Mouse (Mus musculus) embryonic facial prominence, embryonic 13.5 days (tissue): ENCODE data around the gene Mast4. TPM values are rescaled to one million over a fixed set of nuclear protein-coding genes. Genes with fewer than 3 reads are reported as not detected.

ENCODE experiments used
- ATAC-seq: fragments of 200-750 bp; cut with Nextera tagmentation; 2 replicates; pipeline ENCODE4 v1.8.0; 2017; ENCODE audit warnings: low read depth; ENCODE audit not compliant: insufficient number of reproducible peaks, insufficient read depth, low FRiP score, low TSS enrichment
- H3K27ac ChIP-seq: fragments of 300-500 bp; sonication (generic); 2 replicates; pipeline ENCODE4 v1.5.1; 2015; ENCODE audit warnings: moderate library complexity, mild to moderate bottlenecking, inconsistent platforms
- H3K27me3 ChIP-seq: fragments of 300-500 bp; sonication (generic); 2 replicates; pipeline ENCODE4 v1.6.1; 2015; ENCODE audit warnings: mild to moderate bottlenecking, inconsistent platforms
- H3K36me3 ChIP-seq: fragments of 300-500 bp; sonication (generic); 2 replicates; pipeline ENCODE4 v1.6.1; 2015; ENCODE audit warnings: mild to moderate bottlenecking, inconsistent platforms
- H3K4me1 ChIP-seq: fragments of 300-500 bp; sonication (generic); 2 replicates; pipeline ENCODE4 v1.6.1; 2015; ENCODE audit warnings: inconsistent platforms
- H3K4me2 ChIP-seq: fragments of 300-500 bp; sonication (generic); 2 replicates; pipeline ENCODE4 v1.6.1; 2015; ENCODE audit warnings: moderate library complexity, mild to moderate bottlenecking, inconsistent platforms
- H3K4me3 ChIP-seq: fragments of 300-500 bp; sonication (generic); 2 replicates; pipeline ENCODE4 v1.5.1; 2015; ENCODE audit warnings: mild to moderate bottlenecking, inconsistent platforms
- H3K9ac ChIP-seq: fragments of 300-500 bp; sonication (generic); 2 replicates; pipeline ENCODE4 v1.6.1; 2015; ENCODE audit warnings: mild to moderate bottlenecking, inconsistent platforms
- H3K9me3 ChIP-seq: fragments of 300-500 bp; sonication (generic); 2 replicates; pipeline ENCODE4 v1.6.1; 2016; ENCODE audit warnings: inconsistent platforms
- WGBS: fragments of 180-500 bp; shearing (Covaris S2); methylation state at CpG from one replicate; pipeline ENCODE4 v1.1.7; 2015; ENCODE audit warnings: mixed read lengths; 5-methylcytosine and 5-hydroxymethylcytosine counted together
- polyA plus RNA-seq: library from polyadenylated mRNA; unstranded; fragments of >200 nt; fragmentation: Nextera tagmentation; extraction: Ambion mirVana; gene quantifications from 2 replicates; pipeline ENCODE4 v1.2.1, GENCODE M21; 2015

The Mast4 gene
- polyA plus RNA-seq, 1 experiment from 2014 or later: 28.6 TPM

- Histone ChIP-seq H3K4me3 (peak overlapping the region; percentile 59), H3K27ac (no peak overlapping the region), H3K9ac (peak overlapping the region; percentile 71), H3K4me2 (peak overlapping the region; percentile 95), H3K27me3 (peaks cover 60% of the 10 kb centered on the region), H3K9me3 (0 out of 2 replicates have a peak, but pooled peaks cover 2% of the 10 kb centered on the region), H3K36me3 (no peaks in the 10 kb centered on the region), H3K4me1 (peaks cover 17% of the 10 kb centered on the region)
- ATAC-seq: 0 out of 2 replicates have a peak, but pooled peaks have one; percentile 8
- 1% methylated on average over 32 of the region's 32 CpGs for WGBS
Observed at GRCm38 (mm10) chr13:103334723-103335458, 594 bp upstream of the Mast4 start.

GRCm38 (mm10) chr13:103333601-103334391, 501 bp downstream of the Mast4 start:
- no peak overlapping the region for H3K27ac ChIP-seq
- no peaks in the 10 kb centered on the region for H3K9me3 ChIP-seq
- no peaks in the 10 kb centered on the region for H3K36me3 ChIP-seq
- H3K27me3 ChIP-seq: peaks cover 60% of the 10 kb centered on the region
- H3K9ac ChIP-seq: peak overlapping the region; percentile 71
- H3K4me3 ChIP-seq: peak overlapping the region; percentile 59
- ATAC-seq: peak; percentile 28
- under 1% methylated on average over 74 of the region's 74 CpGs for WGBS
- H3K4me2 ChIP-seq: peak overlapping the region; percentile 95
- H3K4me1 ChIP-seq: peaks cover 17% of the 10 kb centered on the region

- H3K27ac ChIP-seq: no peak overlapping the region
- H3K4me3 ChIP-seq: peak overlapping the region; percentile 59
- H3K4me1 ChIP-seq: peaks cover 17% of the 10 kb centered on the region
- peak overlapping the region; percentile 95 for H3K4me2 ChIP-seq
- WGBS: 3% methylated on average over 17 of the region's 17 CpGs
- H3K9ac ChIP-seq: peak overlapping the region; percentile 71
- peaks cover 60% of the 10 kb centered on the region for H3K27me3 ChIP-seq
- H3K9me3 ChIP-seq: no peaks in the 10 kb centered on the region
- H3K36me3 ChIP-seq: no peaks in the 10 kb centered on the region
- no peak for ATAC-seq
Observed at GRCm38 (mm10) chr13:103333153-103333552, 1.1 kb downstream of the Mast4 start.

GRCm38 (mm10) chr13:103332731-103333130, 1.6 kb downstream of the Mast4 start:
- Histone ChIP-seq H3K4me1 (peaks cover 17% of the 10 kb centered on the region), H3K9ac (no peak overlapping the region), H3K4me2 (peak overlapping the region; percentile 95), H3K36me3 (no peaks in the 10 kb centered on the region), H3K4me3 (peak overlapping the region; percentile 59), H3K9me3 (no peaks in the 10 kb centered on the region), H3K27me3 (peaks cover 60% of the 10 kb centered on the region), H3K27ac (no peak overlapping the region)
- WGBS: 6% methylated on average over 9 of the region's 9 CpGs
- ATAC-seq: no peak

- no peak for ATAC-seq
- Histone ChIP-seq H3K36me3 (no peaks in the 10 kb centered on the region), H3K27ac (no peak overlapping the region), H3K4me1 (peaks cover 17% of the 10 kb centered on the region), H3K4me2 (no peak overlapping the region), H3K4me3 (no peak overlapping the region), H3K9ac (no peak overlapping the region), H3K27me3 (peaks cover 49% of the 10 kb centered on the region), H3K9me3 (no peaks in the 10 kb centered on the region)
- WGBS: 64% methylated on average over 7 of the region's 7 CpGs
Observed at GRCm38 (mm10) chr13:103331096-103331495, 3.2 kb downstream of the Mast4 start.

GRCm38 (mm10) chr13:103328299-103328698, 6.0 kb downstream of the Mast4 start:
- ATAC-seq: no peak
- WGBS: 78% methylated on average over 16 of the region's 16 CpGs

GRCm38 (mm10) chr13:103327843-103328242, 6.5 kb downstream of the Mast4 start:
- H3K4me1 ChIP-seq: no peaks in the 10 kb centered on the region
- no peak overlapping the region for H3K9ac ChIP-seq
- 66% methylated on average over 9 of the region's 9 CpGs for WGBS
- no peak overlapping the region for H3K4me3 ChIP-seq
- H3K27ac ChIP-seq: no peak overlapping the region
- H3K4me2 ChIP-seq: no peak overlapping the region
- no peaks in the 10 kb centered on the region for H3K36me3 ChIP-seq
- ATAC-seq: no peak
- peaks cover 20% of the 10 kb centered on the region for H3K27me3 ChIP-seq
- H3K9me3 ChIP-seq: no peaks in the 10 kb centered on the region

More at GRCm38 (mm10) chr13:103328299-103328698, 6.0 kb downstream of the Mast4 start:
- no peak overlapping the region for H3K4me2 ChIP-seq
- no peak overlapping the region for H3K9ac ChIP-seq
- no peaks in the 10 kb centered on the region for H3K36me3 ChIP-seq
- no peak overlapping the region for H3K27ac ChIP-seq
- no peak overlapping the region for H3K4me3 ChIP-seq
- peaks cover 24% of the 10 kb centered on the region for H3K27me3 ChIP-seq
- no peaks in the 10 kb centered on the region for H3K9me3 ChIP-seq
- peaks cover 4% of the 10 kb centered on the region for H3K4me1 ChIP-seq

- no peaks in the 10 kb centered on the region for H3K9me3 ChIP-seq
- no peaks in the 10 kb centered on the region for H3K36me3 ChIP-seq
- H3K27me3 ChIP-seq: peaks cover 3% of the 10 kb centered on the region; the same call in 1 of the 2 replicates
- no peak overlapping the region for H3K27ac ChIP-seq
- no peak overlapping the region for H3K4me3 ChIP-seq
- no peak overlapping the region for H3K4me2 ChIP-seq
- 91% methylated on average over 13 of the region's 13 CpGs for WGBS
- H3K9ac ChIP-seq: no peak overlapping the region
- ATAC-seq: no peak
- H3K4me1 ChIP-seq: no peaks in the 10 kb centered on the region
Observed at GRCm38 (mm10) chr13:103326186-103326585, 8.1 kb downstream of the Mast4 start.

GRCm38 (mm10) chr13:103319881-103320280, 14.4 kb downstream of the Mast4 start:
- no peak overlapping the region for H3K4me3 ChIP-seq
- 0 out of 2 replicates have a peak, but pooled peaks cover 4% of the 10 kb centered on the region for H3K4me1 ChIP-seq
- H3K4me2 ChIP-seq: no peak overlapping the region
- ATAC-seq: no peak
- no peak overlapping the region for H3K27ac ChIP-seq
- no peak overlapping the region for H3K9ac ChIP-seq
- 72% methylated on average over 9 of the region's 9 CpGs for WGBS
- no peaks in the 10 kb centered on the region for H3K27me3 ChIP-seq
- H3K36me3 ChIP-seq: no peaks in the 10 kb centered on the region
- H3K9me3 ChIP-seq: no peaks in the 10 kb centered on the region

- Histone ChIP-seq H3K36me3 (no peaks in the 10 kb centered on the region), H3K4me1 (0 out of 2 replicates have a peak, but pooled peaks cover 4% of the 10 kb centered on the region), H3K27ac (no peak overlapping the region), H3K4me3 (no peak overlapping the region), H3K4me2 (no peak overlapping the region), H3K27me3 (no peaks in the 10 kb centered on the region), H3K9me3 (no peaks in the 10 kb centered on the region), H3K9ac (no peak overlapping the region)
- no peak for ATAC-seq
- WGBS: 19% methylated on average over 2 of the region's 3 CpGs
Observed at GRCm38 (mm10) chr13:103319317-103319716, 15.0 kb downstream of the Mast4 start.

GRCm38 (mm10) chr13:103316777-103317367, 17.4 kb downstream of the Mast4 start:
- no peak overlapping the region for H3K27ac ChIP-seq
- no peak overlapping the region for H3K4me2 ChIP-seq
- no peaks in the 10 kb centered on the region for H3K36me3 ChIP-seq
- H3K4me3 ChIP-seq: no peak overlapping the region
- no peaks in the 10 kb centered on the region for H3K9me3 ChIP-seq
- H3K9ac ChIP-seq: no peak overlapping the region
- no peaks in the 10 kb centered on the region for H3K27me3 ChIP-seq
- ATAC-seq: no peak
- WGBS: 36% methylated on average over 3 of the region's 3 CpGs
- 0 out of 2 replicates have a peak, but pooled peaks cover 4% of the 10 kb centered on the region for H3K4me1 ChIP-seq
